Mouse (Mus musculus): ENCODE results near the gene Defb11. TPM values are rescaled to one million over a fixed set of nuclear protein-coding genes. Genes with fewer than 3 reads are reported as not detected.

The Defb11 gene
- 0.56 and 0.76 TPM in 2 replicates for polyA plus RNA-seq (2012; rRNA removed)

GRCm38 (mm10) chr8:21906290-21906689 is at the start of gene Defb11:
Gene Defb11, minus strand, starts transcription at chr8:21906412.

GRCm38 (mm10) chr8:21946462-21946861 is 40.2 kb upstream of the Defb11 start, which contains the start of gene Defb13:
Gene Defb13, plus strand, starts transcription at chr8:21946762.

GRCm38 (mm10) chr8:21938052-21938451 is 31.8 kb upstream of the Defb11 start, which contains the start of gene Defb35:
Gene Defb35, plus strand, starts transcription at chr8:21938352.

GRCm38 (mm10) chr8:21932610-21933009 is 26.4 kb upstream of the Defb11 start, which contains the start of gene Defb15:
Gene Defb15, minus strand, starts transcription at chr8:21932710.

GRCm38 (mm10) chr8:21885321-21885720 is 20.9 kb downstream of the Defb11 start, which contains the start of gene Defb9:
Gene Defb9, minus strand, starts transcription at chr8:21885421.

GRCm38 (mm10) chr8:21858586-21858985 is 47.6 kb downstream of the Defb11 start, which contains the start of gene Defb10:
Gene Defb10, plus strand, starts transcription at chr8:21858901.

Other genes with a start within 250 kb of the Defb11 start
- not detected in 2 replicates for gene Defa34, start 240.6 kb downstream of the Defb11 start, polyA plus RNA-seq (2012; rRNA removed)
- gene AY761184, start 202.8 kb downstream of the Defb11 start, polyA plus RNA-seq (2012; rRNA removed), result not detected in 2 replicates
- gene Defa24, start 171.9 kb downstream of the Defb11 start, polyA plus RNA-seq (2012; rRNA removed), result 0.28 TPM in 1 of 2 replicates, not detected in the other
- not detected in 2 replicates for gene Defb50, start 82.9 kb downstream of the Defb11 start, polyA plus RNA-seq (2012; rRNA removed)
- gene Defb2, start 66.5 kb downstream of the Defb11 start, polyA plus RNA-seq (2012; rRNA removed), result not detected in 2 replicates
- not detected in 2 replicates for gene Defb10, start 47.5 kb downstream of the Defb11 start, polyA plus RNA-seq (2012; rRNA removed)
- not detected in 2 replicates for gene Defb9, start 21.0 kb downstream of the Defb11 start, polyA plus RNA-seq (2012; rRNA removed)
- gene Defb15, start 26.3 kb upstream of the Defb11 start, polyA plus RNA-seq (2012; rRNA removed), result not detected in 2 replicates
- not detected in 2 replicates for gene Defb35, start 31.9 kb upstream of the Defb11 start, polyA plus RNA-seq (2012; rRNA removed)
- gene Defb13, start 40.4 kb upstream of the Defb11 start, polyA plus RNA-seq (2012; rRNA removed), result not detected in 2 replicates
- gene Fam90a1a, start 52.3 kb upstream of the Defb11 start, polyA plus RNA-seq (2012; rRNA removed), result not detected in 2 replicates
- not detected in 2 replicates for gene Ccdc70, start 63.4 kb upstream of the Defb11 start, polyA plus RNA-seq (2012; rRNA removed)
- 2.7 and 3.7 TPM in 2 replicates for gene Atp7b, start 153.9 kb upstream of the Defb11 start, polyA plus RNA-seq (2012; rRNA removed)
- 9.4 and 17.1 TPM in 2 replicates for gene Alg11, start 154.3 kb upstream of the Defb11 start, polyA plus RNA-seq (2012; rRNA removed)
- 0.09 and 0.14 TPM in 2 replicates for gene Nek5, start 218.6 kb upstream of the Defb11 start, polyA plus RNA-seq (2012; rRNA removed)

All from central nervous system, embryonic 11.5 days (tissue).